In genomic region chr2:69912801-69913200, GRCm38 (mm10) we compare ENCODE assay signal across 26 mouse cellular contexts. TPM values are rescaled to one million over a fixed set of nuclear protein-coding genes. Genes with fewer than 3 reads are reported as not detected.
DNase-seq lines count a peak whose midpoint lies in the region; ATAC-seq and TF ChIP-seq lines count a peak whose summit lies in the region.
"Had no signal": no experiment of that assay in that cellular context is flagged by ENCODE, and none has a peak within 500 bp of the region (broad histone marks: within the 10 kb centered on the region; RNA-seq: fewer than 3 reads in every experiment).

No protein-coding gene starts in this region.

- no peak for ATAC-seq in liver, embryonic 12.5 days
- no peak for ATAC-seq in granulocyte monocyte progenitor cell, adult 5-6 weeks (replicated peaks; ENCODE audit: poor library complexity, severe bottlenecking)
- ATAC-seq: activated CD4-positive, CD25-positive, alpha-beta regulatory T cell, adult 4 months; CD4-positive, CD25-positive, alpha-beta regulatory T cell, adult 4 months; Patski had no signal

- no peak for TF ChIP-seq EP300 in ES-Bruce4 (IDR thresholded peaks at IDR 0.05; ENCODE audit: insufficient read depth, low read depth, low read length)

- H3K4me1 ChIP-seq in liver, adult 2 months (ENCODE audit: control insufficient read depth, insufficient read depth, low read length): no peaks in the 10 kb centered on the region
- 0 out of 2 replicates have a peak, but pooled peaks cover 3% of the 10 kb centered on the region for H3K4me1 ChIP-seq in liver, embryonic 12.5 days
- peaks cover 2% of the 10 kb centered on the region for H3K4me1 ChIP-seq in ES-Bruce4 (ENCODE audit: control insufficient read depth, insufficient read depth, low read length)
- no peaks in the 10 kb centered on the region; a peak in 1 of 4 replicates for H3K4me1 ChIP-seq in ES-E14 (ENCODE audit: control insufficient read depth in 2 of 2, insufficient read depth in 2 of 2, low read length in 2 of 2, poor library complexity in 1 of 2)

- no peak for TF ChIP-seq POLR2A in liver, adult 2 months (IDR thresholded peaks at IDR 0.05; ENCODE audit: extremely low read depth, insufficient read depth, low read length)
- no peak for TF ChIP-seq POLR2A in ES-Bruce4 (IDR thresholded peaks at IDR 0.05; ENCODE audit: insufficient read depth, low read length)

- no peak overlapping the region for H3K4me2 ChIP-seq in liver, embryonic 12.5 days

- H3K27me3 ChIP-seq in liver, adult 2 months (ENCODE audit: control insufficient read depth, insufficient read depth, low read length): no peaks in the 10 kb centered on the region
- H3K27me3 ChIP-seq in liver, embryonic 12.5 days (replicated peaks): no peaks in the 10 kb centered on the region
- no peaks in the 10 kb centered on the region for H3K27me3 ChIP-seq in ES-Bruce4 (ENCODE audit: control insufficient read depth, insufficient read depth, low read length, poor library complexity, severe bottlenecking)
- H3K27me3 ChIP-seq: CH12.LX, Patski had no signal

- H3K36me3 ChIP-seq in liver, adult 2 months (ENCODE audit: control insufficient read depth, insufficient read depth, low read length): peaks cover 14% of the 10 kb centered on the region
- peaks cover 17% of the 10 kb centered on the region for H3K36me3 ChIP-seq in liver, embryonic 12.5 days
- H3K36me3 ChIP-seq in ES-Bruce4 (ENCODE audit: control insufficient read depth, insufficient read depth, low read length, poor library complexity, severe bottlenecking) (peaks cover 8% of the 10 kb centered on the region), ES-E14 (ENCODE audit: control insufficient read depth, insufficient read depth, low read length, poor library complexity, severe bottlenecking) (peaks cover 2% of the 10 kb centered on the region)

- H3K4me3 ChIP-seq in liver, adult 2 months (ENCODE audit: insufficient read depth, low read depth, low read length): no peak overlapping the region
- H3K4me3 ChIP-seq in liver, embryonic 12.5 days: no peak overlapping the region
- H3K4me3 ChIP-seq in ES-Bruce4 (ENCODE audit: low read depth, low read length): no peak overlapping the region
- no peak overlapping the region for H3K4me3 ChIP-seq in ES-E14 (ENCODE audit: insufficient read depth in 1 of 2, low read depth in 1 of 2, low read length in 2 of 2, poor library complexity in 1 of 2, severe bottlenecking in 1 of 2)

- H3K27ac ChIP-seq in liver, adult 2 months (replicated peaks; ENCODE audit: insufficient read depth, low read depth, low read length): peak overlapping the region; percentile 17; the same call in 1 of the 2 replicates
- H3K27ac ChIP-seq in liver, embryonic 12.5 days: no peak overlapping the region
- H3K27ac ChIP-seq in ES-Bruce4 (ENCODE audit: insufficient read depth, low read length): peak overlapping the region; percentile 88
- H3K27ac ChIP-seq in ES-E14 (ENCODE audit: insufficient read depth, low read depth, low read length, poor library complexity, severe bottlenecking): peak overlapping the region; percentile 50; the same call in 1 of the 2 replicates

- H3K79me2 ChIP-seq in liver, adult 2 months (ENCODE audit: control insufficient read depth, insufficient read depth, low read length): peaks cover 11% of the 10 kb centered on the region; the same call in 1 of the 2 replicates

- DNase-seq in liver, adult 2 months (ENCODE audit: extremely low read depth, low read depth, low spot score): peak; percentile 90
- DNase-seq in ES-E14 (ENCODE audit: low read depth, low spot score): no peak
- DNase-seq in R1 (ENCODE audit: low read depth, low spot score): peak; percentile 24
- DNase-seq in cerebellum, postnatal 25 days: no peak
- no peak for DNase-seq in MN1 (ENCODE audit: low spot score)
- DNase-seq: adrenal gland, adult 2 months; adrenal gland, adult 8-10 months; adrenal gland, postnatal 10 days; adrenal gland, postnatal 14 days; adrenal gland, postnatal 25 days; adrenal gland, postnatal 36 days; B cell, adult 2 months; cerebellum, adult 11 months; cerebellum, adult 11-12 months; cerebellum, adult 18-20 months; cerebellum, adult 2 months; cerebellum, adult 8-10 months; cerebellum, adult 9-10 months had no signal

- WGBS in liver, adult 2 months: 19% methylated on average over 2 of the region's 2 CpGs
- WGBS in liver, embryonic 12.5 days (ENCODE audit: insufficient replicate concordance): 62% methylated on average over 2 of the region's 2 CpGs

- H3K9ac ChIP-seq in liver, adult 2 months (ENCODE audit: low read depth, low read length): no peak overlapping the region
- no peak overlapping the region for H3K9ac ChIP-seq in liver, embryonic 12.5 days
- no peak overlapping the region; the same call in 1 of the 2 replicates for H3K9ac ChIP-seq in ES-Bruce4 (ENCODE audit: low read depth, poor library complexity, severe bottlenecking)
- H3K9ac ChIP-seq in ES-E14 (ENCODE audit: insufficient read depth, low read depth, low read length, poor library complexity, severe bottlenecking): no peak overlapping the region

- no peak for TF ChIP-seq CTCF in liver, adult 2 months (IDR thresholded peaks at IDR 0.05; ENCODE audit: low read depth, low read length)
- TF ChIP-seq CTCF in ES-Bruce4 (IDR thresholded peaks at IDR 0.05; ENCODE audit: low read depth, low read length): no peak

- in situ Hi-C loops in ES-E14 (cut with MboI; ENCODE audit: low sequenced_read_pairs in 2 of 2, unreplicated experiment in 2 of 2): no loop called here

- no peaks in the 10 kb centered on the region for H3K9me3 ChIP-seq in liver, embryonic 12.5 days (replicated peaks)
- H3K9me3 ChIP-seq in ES-Bruce4 (replicated peaks; ENCODE audit: control insufficient read depth, insufficient read depth, low read length, poor library complexity, severe bottlenecking) (no peaks in the 10 kb centered on the region), ES-E14 (ENCODE audit: control insufficient read depth, insufficient read depth, low read depth, low read length) (no peaks in the 10 kb centered on the region)
- H3K9me3 ChIP-seq: G1E had no signal

TF ChIP-seq in ES-E14, 5 proteins besides CTCF, POLR2A, EP300 and RAD21:
- TF ChIP-seq HCFC1 (IDR thresholded peaks at IDR 0.05; ENCODE audit: borderline replicate concordance, insufficient read depth, low read length) (no peak), ZNF384 (IDR thresholded peaks at IDR 0.05; ENCODE audit: low read depth, low read length) (no peak), MAFK (IDR thresholded peaks at IDR 0.05; ENCODE audit: insufficient read depth, low read depth, low read length) (no peak), ZC3H11A (IDR thresholded peaks at IDR 0.05; ENCODE audit: borderline replicate concordance, low read depth, low read length) (no peak), CHD2 (IDR thresholded peaks at IDR 0.05; ENCODE audit: low read depth, low read length) (no peak)
TF ChIP-seq in ES-E14: peak in this region for 0.

RNA-seq across cellular contexts. Expression of gene Ubr3, which starts 15.8 kb away (rescaled TPM):
- total RNA-seq in liver, adult 2 months (2014; rRNA removed): 63.0 and 65.2 TPM in 2 replicates
- 12.0 and 12.8 TPM in 2 replicates for polyA plus RNA-seq in liver, adult 2 months (2012; rRNA removed)
- polyA plus RNA-seq in liver, embryonic 12.5 days (2016; fragmentation: Nextera tagmentation; extraction: Ambion mirVana): 7.7 and 9.2 TPM in 2 replicates
- polyA plus RNA-seq in ES-Bruce4 (2011; ENCODE audit: insufficient read depth, insufficient read length, low read depth, missing spikeins): 59.0 and 65.6 TPM in 2 replicates
- total RNA-seq in ES-E14 (2012; rRNA removed): 64.3 and 64.6 TPM in 2 replicates
- 35.2 and 40.8 TPM in 2 replicates for total RNA-seq in granulocyte monocyte progenitor cell, adult 5-6 weeks (2014; fragmentation: Nextera tagmentation)
- 33.3 and 41.9 TPM in 2 replicates for total RNA-seq in granulocyte monocyte progenitor cell, adult 5-6 weeks (2017)

RNA-seq across cellular contexts. Expression of gene Mettl5, which starts 27.4 kb away (rescaled TPM):
- total RNA-seq in liver, adult 2 months (2014; rRNA removed): 10.7 and 14.7 TPM in 2 replicates
- polyA plus RNA-seq in liver, adult 2 months (2012; rRNA removed): 7.9 and 9.7 TPM in 2 replicates
- polyA plus RNA-seq in liver, embryonic 12.5 days (2016; fragmentation: Nextera tagmentation; extraction: Ambion mirVana): 46.1 and 47.5 TPM in 2 replicates
- 53.2 and 54.5 TPM in 2 replicates for polyA plus RNA-seq in ES-Bruce4 (2011; ENCODE audit: insufficient read depth, insufficient read length, low read depth, missing spikeins)
- total RNA-seq in ES-E14 (2012; rRNA removed): 31.6 and 43.0 TPM in 2 replicates
- 21.1 and 28.7 TPM in 2 replicates for total RNA-seq in granulocyte monocyte progenitor cell, adult 5-6 weeks (2014; fragmentation: Nextera tagmentation)
- total RNA-seq in granulocyte monocyte progenitor cell, adult 5-6 weeks (2017): 46.0 and 48.8 TPM in 2 replicates

RNA-seq across cellular contexts. Expression of gene Ssb, which starts 51.4 kb away (rescaled TPM):
- 20.9 and 40.3 TPM in 2 replicates for total RNA-seq in liver, adult 2 months (2014; rRNA removed)
- 1.5 and 1.8 TPM in 2 replicates for polyA plus RNA-seq in liver, adult 2 months (2012; rRNA removed)
- polyA plus RNA-seq in liver, embryonic 12.5 days (2016; fragmentation: Nextera tagmentation; extraction: Ambion mirVana): 219 and 226 TPM in 2 replicates
- 393 and 460 TPM in 2 replicates for polyA plus RNA-seq in ES-Bruce4 (2011; ENCODE audit: insufficient read depth, insufficient read length, low read depth, missing spikeins)
- 118 and 191 TPM in 2 replicates for total RNA-seq in ES-E14 (2012; rRNA removed)
- total RNA-seq in granulocyte monocyte progenitor cell, adult 5-6 weeks (2014; fragmentation: Nextera tagmentation): 279 TPM in 2 replicates
- total RNA-seq in granulocyte monocyte progenitor cell, adult 5-6 weeks (2017): 479 and 601 TPM in 2 replicates

Comparison
In these comparisons a context has a peak if more than half of its experiments do, and no peak if none do; other contexts are left out.
1. DNase-seq: peak in liver, adult 2 months (single experiment) and R1 (single experiment); none in ES-E14 (single experiment), cerebellum, postnatal 25 days (0 of 2) and MN1 (single experiment).